Mouse (Mus musculus): ENCODE data around the gene Gal3st2c.
A peak's percentile ranks its signal among the peaks of the same experiment; 100 is the strongest.
"Not testable (repeated sequence)": the region's sequence is repeated elsewhere in the genome, so short reads cannot be mapped to it uniquely, and the experiment has no call there.

Gene Gal3st2c

DNA sequence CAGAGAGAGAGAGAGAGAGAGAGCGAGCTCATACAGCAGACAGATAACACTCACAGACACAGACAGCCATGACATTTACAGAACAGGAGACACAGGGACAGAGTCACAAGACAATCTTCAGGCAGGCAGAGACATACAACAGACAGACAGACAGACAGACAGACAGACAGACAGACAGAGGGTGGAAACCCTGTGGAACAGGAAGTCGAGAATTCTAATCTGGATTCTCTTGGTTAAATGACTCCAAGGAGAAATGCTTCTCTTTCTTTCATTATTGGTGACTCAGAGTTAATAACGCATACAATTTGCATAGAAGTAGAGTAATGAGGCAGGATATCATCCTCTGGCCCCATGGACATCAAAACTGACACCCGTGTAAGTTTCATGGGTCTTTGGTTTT, 56.2 kb downstream of the Gal3st2c start:
- DNase-seq (ENCODE audit: low spot score), result no peak

DNA sequence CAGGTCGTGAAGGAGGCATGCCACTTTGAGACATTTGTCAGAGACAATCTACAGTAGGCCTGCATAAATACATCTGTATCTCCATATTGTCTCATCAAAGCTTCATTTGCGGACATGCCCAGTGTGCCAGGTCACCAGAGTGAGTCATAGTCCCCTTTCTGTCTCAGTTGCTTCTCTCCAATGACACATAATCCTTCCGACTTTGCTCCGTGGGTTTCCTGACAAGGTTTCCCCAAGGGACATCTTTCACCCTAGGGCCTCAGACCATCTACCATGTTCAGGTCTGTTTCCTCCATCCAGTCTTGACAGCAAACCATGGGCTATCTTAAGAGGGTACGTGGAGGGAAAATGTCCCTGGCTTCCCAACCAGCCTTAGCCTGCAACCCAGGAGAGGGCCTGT, 60.8 kb downstream of the Gal3st2c start:
- DNase-seq (ENCODE audit: low spot score), result no peak

DNA sequence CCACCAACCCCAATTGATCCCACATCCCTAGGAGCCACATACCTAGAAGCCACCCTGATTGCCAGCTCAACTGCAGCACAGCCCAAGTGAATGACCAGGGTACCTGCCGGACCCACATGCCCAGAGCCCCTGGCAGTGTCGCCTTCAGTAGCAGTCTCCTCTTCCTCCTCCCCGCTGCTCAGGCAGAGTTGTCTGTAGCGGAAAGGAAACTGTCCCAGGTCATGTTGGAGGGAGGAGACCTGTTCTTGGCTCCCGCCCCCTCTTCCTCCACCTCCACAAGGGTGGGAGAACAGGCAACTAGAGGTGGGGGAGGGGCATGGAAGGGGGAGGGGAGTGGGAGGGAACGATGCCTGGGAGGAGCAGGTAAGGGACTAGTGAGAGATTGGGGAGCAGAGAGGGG, 62.1 kb downstream of the Gal3st2c start, which contains the start of gene Pdcd1:
Gene Pdcd1, minus strand, starts transcription at position 181 of the 400 bp plus-strand sequence.
- peak; percentile 36 for DNase-seq (ENCODE audit: low spot score)

DNA sequence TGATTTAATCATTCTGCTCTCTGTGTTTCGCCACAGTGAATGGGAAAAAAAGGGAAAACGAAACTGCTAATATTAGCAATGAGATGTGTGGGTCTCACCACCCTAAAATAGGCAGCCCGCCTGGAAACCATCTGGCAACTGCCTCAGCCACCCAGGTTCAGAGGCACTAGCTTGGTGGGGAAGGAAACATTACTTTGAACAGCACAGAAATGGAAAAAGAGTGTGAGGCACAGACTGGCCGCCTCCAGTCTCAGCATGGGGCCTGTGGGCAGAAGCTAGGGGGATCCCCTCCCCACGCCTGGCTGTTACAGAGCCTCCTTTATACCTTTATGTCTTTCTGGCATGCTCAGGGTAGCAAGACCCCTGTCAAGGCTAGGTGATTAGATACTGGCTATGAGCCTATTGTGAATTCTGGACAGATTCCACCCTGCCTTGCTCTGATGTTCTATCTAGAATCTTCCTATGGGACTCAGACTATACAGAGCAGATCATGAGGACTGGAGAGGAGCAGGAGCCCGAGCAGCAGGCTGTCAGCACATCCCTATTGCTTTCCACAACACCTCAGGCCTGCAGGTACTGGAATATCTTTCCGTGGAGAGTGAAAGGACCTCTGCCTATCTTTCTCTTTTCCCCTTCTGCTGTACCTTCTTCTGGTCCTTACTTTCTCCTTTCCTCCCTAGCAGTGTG, 63.4 kb downstream of the Gal3st2c start:
- DNase-seq (ENCODE audit: low spot score), result no peak

DNA sequence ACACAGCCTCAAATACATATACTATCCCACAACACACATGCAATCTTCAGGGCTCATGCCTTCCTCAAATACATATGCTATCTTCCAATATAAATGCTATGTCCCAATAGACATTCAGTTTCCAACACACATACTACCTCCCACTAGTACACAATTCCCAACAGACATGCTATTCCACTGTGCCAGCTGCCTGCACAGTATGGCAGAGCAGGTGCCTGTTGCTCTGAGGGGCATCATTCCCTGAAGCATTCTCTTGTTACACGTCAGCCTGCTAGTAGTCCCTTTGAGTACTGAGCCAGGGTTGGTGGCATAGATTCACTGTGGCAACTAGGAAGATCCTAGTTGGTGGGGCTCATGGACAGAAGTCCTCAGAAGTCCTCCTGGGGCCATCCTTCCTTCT, 64.2 kb downstream of the Gal3st2c start:
- no peak for DNase-seq (ENCODE audit: low spot score)

DNA sequence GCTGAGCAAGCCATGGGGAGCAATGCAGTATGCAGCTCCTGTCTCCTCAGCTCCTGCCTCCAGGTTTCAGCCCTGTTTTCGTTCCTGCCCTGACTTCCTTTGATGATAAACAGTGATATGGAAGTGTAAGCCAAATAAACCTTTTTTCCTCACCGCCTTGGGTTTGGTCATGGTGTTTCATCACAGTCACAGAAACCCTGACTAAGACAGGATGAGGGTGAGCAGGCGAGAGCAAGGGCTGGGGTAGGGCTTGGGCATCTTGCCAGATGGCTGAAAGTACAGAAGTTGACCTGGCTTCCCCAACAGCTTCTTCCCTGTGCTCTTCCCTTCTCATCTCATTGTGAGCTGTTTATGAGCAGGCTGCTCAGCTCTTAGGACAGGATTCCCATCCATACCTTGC, 65.7 kb downstream of the Gal3st2c start:
- DNase-seq (ENCODE audit: low spot score), result no peak

DNA sequence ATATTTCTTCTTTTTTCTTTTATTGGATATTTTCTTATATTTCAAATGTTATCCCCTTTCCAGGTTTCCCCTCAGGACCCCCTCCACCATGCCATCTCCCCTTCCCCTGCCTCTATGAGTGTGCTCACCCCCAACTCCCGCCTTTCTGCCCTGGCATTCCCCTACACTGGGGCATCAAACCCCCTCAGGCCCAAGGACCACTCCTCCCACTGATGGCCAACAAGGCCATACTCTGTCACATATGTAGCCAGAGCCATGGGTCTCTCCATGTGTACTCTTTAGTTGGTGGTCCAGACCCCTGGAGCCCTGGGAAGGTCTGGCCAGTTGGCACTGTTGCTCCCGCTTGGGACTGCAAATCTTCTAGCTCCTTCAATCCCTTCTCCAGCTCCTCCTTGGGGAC, 67.1 kb downstream of the Gal3st2c start:
- no peak for DNase-seq (ENCODE audit: low spot score)

DNA sequence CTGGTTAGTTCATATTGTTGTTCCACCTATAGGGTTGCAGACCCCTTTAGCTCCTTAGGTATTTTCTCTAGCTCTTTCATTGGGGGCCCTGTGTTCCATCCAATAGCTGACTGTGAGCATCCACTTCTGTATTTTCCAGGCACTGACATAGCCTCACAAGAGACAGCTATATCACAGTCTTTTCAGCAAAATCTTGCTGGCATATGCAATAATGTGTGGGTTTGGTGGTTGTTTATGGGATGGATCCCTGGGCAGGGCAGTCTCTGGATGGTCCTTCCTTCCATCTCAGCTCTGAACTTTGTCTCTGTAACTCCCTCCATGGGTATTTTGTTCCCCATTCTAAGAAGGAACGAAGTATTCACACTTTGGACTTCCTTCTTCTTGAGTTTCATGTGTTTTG, 68.0 kb downstream of the Gal3st2c start:
- DNase-seq (ENCODE audit: low spot score), result not testable (repeated sequence)

Measured in T-cell, adult 2 months (primary cell).